Mouse (Mus musculus) spleen, adult 2 months (tissue): ENCODE data around the gene Tnrc6b. TPM values are rescaled to one million over a fixed set of nuclear protein-coding genes. Genes with fewer than 3 reads are reported as not detected.
A peak's percentile ranks its signal among the peaks of the same experiment; 100 is the strongest.

Experiments used
- DNase-seq, 2 experiments: peaks; one replicate each; pipeline versions ENCODE4 v3.0.0 to v3.0.0-alpha.2; 2012 to 2021; ENCODE audit warnings: low spot score in 2 of 2, low read depth in 1 of 2
- H3K27ac ChIP-seq: fragments of 200-500 bp; 2 replicates; pipeline ENCODE4 v1.5.1; 2012; ENCODE audit warnings: low read length, inconsistent platforms; ENCODE audit not compliant: insufficient read depth
- H3K27me3 ChIP-seq: fragments of 200-500 bp; 2 replicates; pipeline ENCODE4 v1.6.1; 2012; ENCODE audit warnings: mild to moderate bottlenecking, moderate library complexity, low read length, inconsistent platforms; ENCODE audit not compliant: control insufficient read depth, insufficient read depth
- H3K36me3 ChIP-seq: fragments of 200-500 bp; 2 replicates; pipeline ENCODE4 v1.6.1; 2012; ENCODE audit warnings: mild to moderate bottlenecking, low read length, inconsistent platforms; ENCODE audit not compliant: control insufficient read depth, insufficient read depth
- H3K4me1 ChIP-seq: fragments of 200-500 bp; 2 replicates; pipeline ENCODE4 v1.6.1; 2011; ENCODE audit warnings: inconsistent platforms; ENCODE audit not compliant: control insufficient read depth, insufficient read depth, insufficient read length
- H3K4me3 ChIP-seq: fragments of 200-500 bp; 2 replicates; pipeline ENCODE4 v1.5.1; 2011; ENCODE audit warnings: mild to moderate bottlenecking, inconsistent platforms; ENCODE audit not compliant: insufficient read depth, insufficient read length; ENCODE audit errors: extremely low read depth
- CTCF ChIP-seq: fragments of 200-500 bp; IDR thresholded peaks from 2 replicates; pipeline ENCODE4 v1.5.1; 2011; ENCODE audit warnings: mild to moderate bottlenecking, inconsistent platforms; ENCODE audit not compliant: insufficient read depth, insufficient read length, insufficient replicate concordance; ENCODE audit errors: extremely low read depth
- POLR2A ChIP-seq: fragments of 200-500 bp; IDR thresholded peaks from 2 replicates; pipeline ENCODE4 v1.6.1; 2011; ENCODE audit warnings: low read depth, low read length, inconsistent platforms
- WGBS: fragments of 180-500 bp; shearing (Covaris S2); methylation state at CpG from one replicate; pipeline ENCODE4 v1.1.7; 2018; 5-methylcytosine and 5-hydroxymethylcytosine counted together
- polyA plus RNA-seq: library from polyadenylated mRNA; depleted of rRNA; stranded (reverse); fragments of >200 nt; gene quantifications from 2 replicates; pipeline ENCODE4 v1.2.3, GENCODE M21; 2012

Gene Tnrc6b
- polyA plus RNA-seq, 1 experiment: 22.3 TPM

GRCm38 (mm10) chr15:80679515-80680215 lies 31.4 kb upstream of the Tnrc6b start:
- H3K4me1 ChIP-seq: peaks cover 33% of the 10 kb centered on the region; the same call in 1 of the 2 replicates
- TF ChIP-seq CTCF (no peak), POLR2A (no peak)
- no peaks in the 10 kb centered on the region for H3K27me3 ChIP-seq
- DNase-seq: no peak
- no peaks in the 10 kb centered on the region for H3K36me3 ChIP-seq
- no peak overlapping the region for H3K4me3 ChIP-seq
- H3K27ac ChIP-seq: no peak overlapping the region
- WGBS: 79% methylated on average over 8 of the region's 8 CpGs

GRCm38 (mm10) chr15:80680347-80681030 lies 30.6 kb upstream of the Tnrc6b start:
- Histone ChIP-seq H3K27ac (no peak overlapping the region), H3K36me3 (no peaks in the 10 kb centered on the region), H3K4me1 (peaks cover 33% of the 10 kb centered on the region; the same call in 1 of the 2 replicates), H3K4me3 (no peak overlapping the region), H3K27me3 (no peaks in the 10 kb centered on the region)
- no peak for DNase-seq
- TF ChIP-seq POLR2A (no peak), CTCF (no peak)
- WGBS: 82% methylated on average over 7 of the region's 7 CpGs

- DNase-seq: peak; percentile 57 to 61
- no peak for TF ChIP-seq CTCF
- no peak for TF ChIP-seq POLR2A
- Histone ChIP-seq H3K4me3 (no peak overlapping the region), H3K36me3 (no peaks in the 10 kb centered on the region), H3K4me1 (peaks cover 33% of the 10 kb centered on the region; the same call in 1 of the 2 replicates), H3K27me3 (no peaks in the 10 kb centered on the region), H3K27ac (peak overlapping the region; percentile 76)
- WGBS: 9% methylated on average over 4 of the region's 4 CpGs
Observed at GRCm38 (mm10) chr15:80681466-80681881, 29.6 kb upstream of the Tnrc6b start.

- Histone ChIP-seq H3K4me3 (no peak overlapping the region), H3K36me3 (no peaks in the 10 kb centered on the region), H3K27me3 (no peaks in the 10 kb centered on the region), H3K27ac (no peak overlapping the region), H3K4me1 (peaks cover 33% of the 10 kb centered on the region; the same call in 1 of the 2 replicates)
- WGBS: 91% methylated on average over 8 of the region's 8 CpGs
- TF ChIP-seq POLR2A (no peak), CTCF (no peak)
- no peak for DNase-seq
Observed at GRCm38 (mm10) chr15:80682343-80682742, 28.8 kb upstream of the Tnrc6b start.

GRCm38 (mm10) chr15:80683151-80683550 lies 28.0 kb upstream of the Tnrc6b start:
- 83% methylated on average over 6 of the region's 6 CpGs for WGBS
- Histone ChIP-seq H3K4me3 (no peak overlapping the region), H3K27ac (no peak overlapping the region), H3K27me3 (no peaks in the 10 kb centered on the region), H3K36me3 (no peaks in the 10 kb centered on the region), H3K4me1 (peaks cover 33% of the 10 kb centered on the region; the same call in 1 of the 2 replicates)
- no peak for DNase-seq
- TF ChIP-seq POLR2A (no peak), CTCF (no peak)

GRCm38 (mm10) chr15:80683990-80684389 lies 27.1 kb upstream of the Tnrc6b start:
- H3K4me1 ChIP-seq: peaks cover 33% of the 10 kb centered on the region; the same call in 1 of the 2 replicates
- WGBS: 76% methylated on average over 3 of the region's 3 CpGs
- H3K36me3 ChIP-seq: no peaks in the 10 kb centered on the region
- no peaks in the 10 kb centered on the region for H3K27me3 ChIP-seq
- H3K4me3 ChIP-seq: no peak overlapping the region
- no peak overlapping the region for H3K27ac ChIP-seq
- TF ChIP-seq POLR2A (no peak), CTCF (no peak)
- DNase-seq: no peak
